Mouse (Mus musculus) cerebellum, postnatal 14 days (tissue): Measurements from ENCODE around the gene Slc4a10.

Experiments
- DNase-seq, 2 experiments: peaks; one replicate each; pipeline ENCODE4 v3.0.0; 2021; ENCODE audit warnings: mixed read lengths in 2 of 2

Slc4a10 gene

DNA sequence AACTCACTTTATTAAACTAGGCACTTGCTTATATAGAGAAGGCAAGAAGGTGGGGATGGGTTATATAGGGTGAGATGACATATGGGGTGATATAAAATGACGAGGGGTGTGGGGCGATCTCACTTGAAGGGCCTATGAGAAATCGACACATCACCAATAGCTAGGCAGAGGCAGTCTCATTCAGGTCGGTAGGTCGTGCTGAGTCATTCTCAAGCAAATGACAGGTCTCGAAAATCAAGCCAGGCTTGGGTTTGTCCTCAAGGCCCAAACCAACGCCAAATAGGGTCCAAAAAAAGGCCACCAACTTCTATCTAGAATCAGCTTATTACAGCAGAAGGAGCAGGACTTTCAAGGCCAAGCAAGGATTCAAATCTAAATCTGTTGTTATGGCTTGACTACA, 233.5 kb downstream of the Slc4a10 start:
- no peak for DNase-seq

DNA sequence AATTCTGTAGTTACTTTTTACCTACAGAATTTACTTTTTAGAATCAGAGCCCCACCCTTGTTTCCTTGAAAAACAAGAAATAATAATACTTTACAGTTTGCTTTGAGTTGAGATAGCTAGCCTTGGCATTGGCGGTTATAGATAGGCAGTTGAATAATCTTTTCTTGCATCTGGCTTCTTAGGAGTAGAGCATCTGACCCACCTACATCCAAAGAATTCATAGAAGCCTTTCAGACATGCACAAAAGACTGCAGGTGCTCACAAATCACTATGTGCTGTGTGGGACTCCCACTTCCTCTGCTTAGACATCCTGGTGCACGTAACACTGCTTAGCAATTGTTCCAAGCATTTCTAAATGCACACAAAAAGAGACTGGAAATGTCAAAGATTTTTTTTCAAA, 238.8 kb downstream of the Slc4a10 start:
- no peak for DNase-seq

DNA sequence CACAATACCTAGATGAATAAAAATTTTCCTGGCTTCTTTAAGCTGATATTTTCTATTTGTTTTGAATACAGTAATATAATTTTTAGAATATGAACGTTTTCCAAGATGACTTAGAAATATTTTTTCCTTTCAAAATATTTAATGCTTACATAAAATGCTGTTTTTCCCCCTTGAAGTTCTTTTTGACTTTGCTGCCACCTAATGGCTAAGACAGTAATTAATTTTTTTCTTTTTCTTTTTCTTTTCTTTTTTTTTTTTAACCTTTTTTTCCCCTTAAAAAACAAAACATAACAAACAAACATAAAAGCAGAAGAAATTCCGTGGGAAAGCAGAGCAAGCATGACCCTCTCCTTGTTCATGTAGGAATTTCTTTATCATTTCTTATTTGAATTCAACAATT, 239.6 kb downstream of the Slc4a10 start:
- no peak for DNase-seq

- no peak for DNase-seq
These were observed 241.3 kb downstream of the Slc4a10 start for GRCm38 (mm10) chr2:62287532-62287931.

- DNase-seq = peak; percentile 5 to 33
These were observed 247.6 kb downstream of the Slc4a10 start for GRCm38 (mm10) chr2:62293846-62294245.

- DNase-seq = no peak
These were observed 255.5 kb downstream of the Slc4a10 start for GRCm38 (mm10) chr2:62301716-62302115.

DNA sequence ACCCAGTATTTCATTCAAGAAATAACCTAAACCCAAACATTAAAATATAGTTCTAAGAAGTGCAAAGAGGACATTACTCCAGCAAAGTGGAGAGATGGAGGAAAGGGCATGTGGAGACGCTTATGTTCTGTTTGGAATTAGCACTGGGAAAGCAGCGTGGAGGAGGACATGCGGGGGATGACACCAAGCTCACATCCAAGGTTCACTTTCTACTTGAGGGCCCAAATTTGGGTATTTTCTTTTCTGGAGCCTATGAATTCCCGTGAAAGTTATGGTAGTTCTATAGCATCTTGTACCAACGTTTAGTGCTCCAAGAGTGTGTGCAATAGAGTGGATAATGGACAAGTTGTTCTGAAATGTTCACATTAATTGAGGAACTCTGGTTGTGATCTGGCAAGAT, 260.7 kb downstream of the Slc4a10 start:
- DNase-seq = no peak

DNA sequence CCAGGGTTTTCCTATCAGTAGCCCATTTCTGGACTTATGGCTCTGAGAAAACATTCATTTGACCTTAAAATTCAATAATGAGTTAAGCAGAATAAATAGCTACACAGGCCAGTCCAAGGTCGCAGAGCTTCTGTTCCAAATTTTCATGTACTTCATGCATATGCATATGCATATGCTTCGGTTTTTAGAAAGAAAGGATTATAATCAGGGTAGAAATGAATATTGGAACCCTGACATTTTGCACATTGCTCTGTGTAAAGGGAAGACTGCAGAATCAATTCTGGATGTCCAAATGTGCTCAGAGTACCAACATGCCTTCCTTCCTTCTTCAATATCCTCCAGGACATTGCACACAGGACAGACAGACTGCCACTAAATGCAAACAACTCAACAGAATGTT, 261.2 kb downstream of the Slc4a10 start:
- no peak for DNase-seq

GRCm38 (mm10) chr2:62316930-62317329, 270.7 kb downstream of the Slc4a10 start:
- DNase-seq = no peak

DNA sequence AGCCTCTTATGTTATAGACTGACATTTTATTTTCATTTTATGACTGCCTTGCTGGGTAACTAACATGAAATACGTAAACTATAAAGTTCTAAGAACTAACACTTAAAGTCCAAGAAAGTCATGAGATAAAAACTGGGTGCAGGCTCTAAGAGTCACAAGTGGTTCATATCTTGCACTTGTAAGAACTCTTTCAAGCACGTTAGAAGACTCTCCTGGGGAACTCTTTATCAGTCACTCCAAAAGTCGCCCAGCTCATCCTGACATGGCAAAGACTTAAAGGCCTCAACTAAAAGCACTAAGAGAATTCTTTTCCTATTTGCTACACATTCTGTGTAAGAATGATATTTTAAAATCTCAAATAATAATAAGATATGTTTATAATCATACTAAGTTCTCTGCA, 273.2 kb downstream of the Slc4a10 start:
- no peak for DNase-seq

DNA sequence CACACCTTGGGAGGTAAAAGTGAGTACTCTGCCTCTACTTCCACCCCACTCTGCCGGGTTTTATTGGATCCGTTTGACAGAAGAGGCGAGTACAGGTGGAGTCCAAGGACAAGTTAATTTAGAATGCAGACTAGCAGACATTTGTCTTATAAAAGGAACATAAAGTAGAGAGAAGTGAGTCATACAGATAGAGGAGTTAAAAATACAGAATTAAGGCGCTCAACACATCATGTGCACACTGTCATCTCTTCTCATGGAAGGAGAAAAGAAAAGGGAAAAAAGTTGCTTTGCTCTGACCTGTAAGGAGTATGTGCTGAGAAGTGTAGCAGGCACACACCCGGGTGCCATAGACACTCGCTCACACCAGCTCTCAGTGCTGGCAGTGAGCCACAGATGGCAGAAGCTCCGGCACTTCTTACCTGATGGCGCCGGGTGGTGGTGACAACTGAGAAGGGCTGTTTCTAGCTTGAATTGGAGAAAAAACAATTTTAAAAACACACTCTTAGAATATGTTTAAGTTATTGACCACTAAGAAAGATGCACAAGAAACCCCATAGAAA, 276.9 kb downstream of the Slc4a10 start:
- DNase-seq = peak; percentile 82 to 85

DNA sequence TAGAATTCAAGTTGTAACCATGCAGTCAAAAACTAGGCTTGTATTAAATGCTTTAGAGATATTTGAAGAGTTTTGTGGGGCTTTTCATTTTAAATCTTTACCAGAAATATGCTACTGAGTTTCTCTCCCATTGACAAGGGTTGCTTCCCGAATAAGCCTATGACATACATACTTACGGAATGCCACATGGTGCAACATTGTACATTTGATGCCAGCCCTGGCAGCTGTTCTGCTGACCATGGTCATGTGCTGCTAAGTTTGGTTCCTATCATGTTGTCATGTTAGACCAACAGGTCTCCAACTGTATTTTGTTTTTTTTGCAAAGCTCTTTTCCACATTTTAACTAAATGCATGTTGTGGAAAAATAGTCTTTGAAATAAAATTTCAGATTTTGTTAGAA, 279.1 kb downstream of the Slc4a10 start:
- no peak for DNase-seq

GRCm38 (mm10) chr2:62331913-62332312, 285.7 kb downstream of the Slc4a10 start:
- DNase-seq = no peak

DNA sequence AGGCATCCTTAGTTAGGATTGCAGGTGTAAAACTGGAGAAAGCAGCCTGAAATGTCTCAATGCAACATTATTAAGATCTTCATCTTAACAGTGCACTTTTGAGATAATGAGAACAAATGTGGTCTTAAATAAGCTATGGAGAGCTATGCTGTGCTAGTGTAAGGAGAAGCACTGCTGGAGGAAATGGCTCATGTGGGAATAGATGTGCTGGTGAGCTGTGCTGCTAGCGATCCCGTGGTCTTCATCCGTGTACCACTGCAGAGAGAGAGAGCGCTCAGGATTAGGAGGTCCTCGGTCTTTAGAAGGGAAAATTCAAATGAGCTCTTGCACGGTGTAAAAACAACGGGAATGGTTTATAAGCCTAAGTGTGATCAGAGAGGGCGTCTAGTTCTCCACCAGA, 286.2 kb downstream of the Slc4a10 start:
- DNase-seq = no peak

DNA sequence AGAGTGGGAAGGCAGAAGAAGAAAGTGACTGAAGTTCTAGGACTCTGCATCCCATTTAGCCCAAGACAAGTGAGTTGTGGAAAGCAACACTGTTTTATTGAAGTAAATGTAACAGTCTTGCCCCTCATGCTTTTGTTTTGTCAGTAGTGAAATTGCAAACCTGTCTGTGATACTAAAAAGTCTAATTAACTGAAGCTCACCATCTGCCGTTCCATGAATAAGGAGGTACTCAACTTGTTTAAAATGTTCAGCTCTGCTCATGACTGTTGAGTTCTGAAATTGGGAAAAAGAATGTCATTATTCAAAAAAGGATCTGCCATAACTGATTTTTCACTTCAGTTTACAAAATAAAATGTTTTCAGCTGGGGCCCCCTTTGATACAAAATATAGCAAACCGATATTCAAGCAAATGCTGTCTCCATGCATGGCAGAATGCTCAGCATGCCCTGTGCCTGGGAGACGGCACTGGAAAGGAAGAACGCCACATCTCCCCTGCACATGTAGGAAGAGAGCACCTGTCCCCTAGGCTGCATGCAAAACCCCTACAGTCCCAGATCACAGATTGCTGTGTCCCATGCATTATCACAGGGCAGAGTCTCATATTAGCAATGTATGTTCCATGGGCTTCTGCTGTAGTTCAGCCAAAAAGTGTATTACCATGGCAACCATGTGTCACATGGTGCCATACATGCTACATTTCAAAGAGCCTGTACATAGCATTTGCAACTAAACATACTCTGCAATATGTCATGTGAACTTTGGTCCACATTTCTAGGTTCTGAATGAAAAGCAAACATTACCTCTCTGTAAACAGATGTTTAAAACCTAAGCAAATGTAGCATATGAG, 288.4 kb downstream of the Slc4a10 start:
- no peak for DNase-seq

- no peak for DNase-seq
These were observed 290.8 kb downstream of the Slc4a10 start for GRCm38 (mm10) chr2:62337086-62337485.

DNA sequence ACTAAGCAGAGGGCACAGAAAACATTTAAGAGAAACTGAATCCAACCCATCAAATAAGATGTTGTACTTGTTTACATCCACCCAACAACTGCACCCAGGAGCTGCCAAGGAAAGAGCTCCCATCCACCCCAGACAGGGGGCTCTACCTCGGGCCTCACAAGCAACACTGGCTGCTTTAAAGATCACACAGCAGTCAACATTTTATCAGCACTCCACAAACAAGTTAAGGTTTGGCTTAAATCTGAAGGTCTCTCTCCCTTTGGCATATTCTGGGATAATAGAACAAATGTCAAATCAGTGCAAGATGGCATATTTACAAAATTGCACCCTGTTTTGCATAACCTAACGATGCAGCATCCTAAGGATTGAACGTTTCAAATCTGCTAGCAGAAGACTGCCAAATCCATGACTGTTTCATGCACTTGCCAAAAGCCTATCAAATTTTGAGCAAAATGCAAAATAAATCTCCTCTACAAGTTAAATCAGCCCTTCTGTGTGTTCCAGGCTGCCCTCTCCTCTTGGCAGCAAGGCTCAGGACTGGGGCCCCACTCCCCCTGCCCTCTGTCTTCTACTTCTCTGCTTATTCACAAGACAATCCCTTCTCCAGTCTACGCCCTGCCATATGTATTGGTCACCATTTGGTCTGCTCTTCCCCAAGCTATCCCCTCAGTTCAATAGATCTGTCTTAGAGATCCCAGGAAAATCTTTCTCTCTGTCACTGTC, 293.1 kb downstream of the Slc4a10 start:
- no peak for DNase-seq

DNA sequence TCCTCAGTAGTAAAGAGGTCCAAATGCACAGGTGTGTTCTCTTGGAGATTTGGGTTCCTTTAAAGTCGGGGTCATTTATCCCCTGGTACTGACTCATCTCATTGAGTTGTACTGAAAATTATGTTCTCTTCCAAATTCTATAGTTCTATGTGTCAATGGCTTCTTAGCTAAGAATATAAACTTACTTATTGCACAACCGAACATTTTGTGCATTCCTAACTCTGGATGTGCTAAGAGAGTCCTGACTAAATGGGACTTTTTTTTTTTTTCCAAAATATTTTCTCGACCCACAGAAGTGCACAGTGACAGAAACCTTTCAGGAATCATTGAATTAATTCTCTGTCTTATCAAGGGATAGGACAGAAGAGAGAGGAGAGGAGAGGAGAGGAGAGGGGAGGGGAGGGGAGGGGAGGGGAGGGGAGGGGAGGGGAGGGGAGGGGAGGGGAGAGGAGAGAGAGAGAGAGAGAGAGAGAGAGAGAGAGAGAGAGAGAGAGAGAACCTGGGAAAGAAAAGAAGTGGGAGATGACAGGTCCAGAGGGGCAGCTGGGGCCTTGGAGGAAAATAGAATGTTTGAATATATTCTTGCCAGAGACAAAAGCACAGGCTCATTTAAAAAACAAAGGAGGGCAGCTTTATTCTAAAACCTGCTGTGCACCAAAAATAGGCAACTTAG, 294.9 kb downstream of the Slc4a10 start:
- DNase-seq = no peak

GRCm38 (mm10) chr2:62341734-62342128, 295.5 kb downstream of the Slc4a10 start:
- peak; percentile 76 to 86 for DNase-seq

DNA sequence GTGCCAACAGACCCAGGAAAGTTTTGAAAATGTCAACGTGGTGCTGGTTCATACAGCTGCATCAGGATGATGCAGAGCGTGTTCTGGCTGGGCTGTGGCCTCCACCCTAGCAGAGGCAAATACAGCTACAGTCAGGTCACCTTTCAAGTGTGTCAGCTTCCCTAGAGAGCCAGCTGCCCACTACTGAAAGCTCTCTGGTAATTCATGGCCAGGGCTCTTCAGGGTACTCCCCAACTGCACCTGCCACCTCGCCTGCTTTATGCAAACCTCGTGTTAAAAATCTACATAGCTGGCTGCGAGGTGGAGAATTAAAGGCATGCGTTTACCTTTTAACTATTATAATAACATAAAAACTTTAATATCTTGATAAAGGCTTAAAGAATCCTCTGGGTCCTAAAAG, 298.1 kb downstream of the Slc4a10 start:
- no peak for DNase-seq

GRCm38 (mm10) chr2:62346771-62347170, 300.5 kb downstream of the Slc4a10 start:
- no peak for DNase-seq

DNA sequence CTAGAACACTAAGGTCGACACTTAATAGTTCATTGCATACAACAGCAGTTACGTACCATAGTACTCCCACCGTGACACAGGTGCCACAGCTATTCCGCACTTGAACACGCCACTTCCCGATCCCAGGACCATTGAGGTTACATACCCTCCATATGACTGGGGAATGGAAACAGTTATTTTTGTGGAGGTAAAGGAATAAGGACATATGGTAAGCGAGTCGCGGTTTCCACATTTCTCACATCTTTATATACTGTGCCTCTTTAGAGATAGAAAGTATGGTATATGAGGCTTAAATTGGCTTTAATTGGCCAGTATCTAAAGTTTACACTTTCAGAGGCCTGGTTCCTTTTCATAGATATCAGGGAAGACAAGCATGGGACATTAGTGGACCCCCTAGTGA, 301.5 kb downstream of the Slc4a10 start:
- no peak for DNase-seq

DNA sequence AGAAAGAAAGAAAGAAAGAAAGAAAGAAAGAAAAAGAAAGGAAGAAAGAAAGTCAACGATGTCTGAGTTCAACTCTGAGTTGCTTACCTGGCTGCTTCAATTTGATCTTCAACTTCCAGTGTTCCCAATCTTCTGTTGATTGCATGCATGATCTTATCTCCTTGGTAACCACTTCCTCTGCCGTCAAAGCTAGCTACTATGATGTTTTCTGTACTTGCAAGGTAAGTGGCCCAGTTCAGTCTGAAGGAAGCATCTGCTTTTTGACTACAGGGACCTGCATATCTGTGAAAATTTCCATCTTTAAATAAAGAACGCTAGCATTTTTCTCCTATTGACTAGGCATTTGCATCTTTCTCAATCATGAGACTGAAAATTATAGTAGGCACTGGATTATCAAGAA, 305.8 kb downstream of the Slc4a10 start:
- DNase-seq = no peak
